In genomic region chr8:120231870-120232269, GRCm38 (mm10) we compare ENCODE assay signal across 8 mouse cellular contexts. TPM values are rescaled to one million over a fixed set of nuclear protein-coding genes. Genes with fewer than 3 reads are reported as not detected.
DNase-seq lines count a peak whose midpoint lies in the region; ATAC-seq and TF ChIP-seq lines count a peak whose summit lies in the region.

No protein-coding gene starts in this region.

- H3K4me2 ChIP-seq in liver, embryonic 11.5 days = peak overlapping the region; percentile 81
- H3K4me2 ChIP-seq in liver, postnatal 0 days (ENCODE audit: low read depth, low read length) = no peak overlapping the region
- peak overlapping the region; percentile 82 for H3K4me2 ChIP-seq in forebrain, postnatal 0 days (ENCODE audit: low read depth)
- peak overlapping the region; percentile 97 for H3K4me2 ChIP-seq in intestine, embryonic 16.5 days (ENCODE audit: low read depth, low read length)

- WGBS in liver, embryonic 11.5 days = 76% methylated on average over 3 of the region's 3 CpGs
- WGBS in liver, postnatal 0 days (ENCODE audit: insufficient replicate concordance) = 80% methylated on average over 3 of the region's 3 CpGs
- 66% methylated on average over 3 of the region's 3 CpGs for WGBS in forebrain, postnatal 0 days
- WGBS in intestine, embryonic 16.5 days = 63% methylated on average over 3 of the region's 3 CpGs

- no peak overlapping the region for H3K9ac ChIP-seq in liver, embryonic 11.5 days (ENCODE audit: low read depth, low read length)
- H3K9ac ChIP-seq in liver, postnatal 0 days (replicated peaks) = no peak overlapping the region
- no peak overlapping the region for H3K9ac ChIP-seq in forebrain, postnatal 0 days
- peak overlapping the region; percentile 48 for H3K9ac ChIP-seq in intestine, embryonic 16.5 days (ENCODE audit: low read depth, low read length)

- no peak for TF ChIP-seq CTCF in liver, postnatal 0 days (IDR thresholded peaks at IDR 0.05; ENCODE audit: low read depth)
- TF ChIP-seq CTCF in forebrain, postnatal 0 days (IDR thresholded peaks at IDR 0.05; ENCODE audit: low read depth) = no peak

- TF ChIP-seq EP300 in liver, postnatal 0 days (IDR thresholded peaks at IDR 0.05; ENCODE audit: low read depth) = no peak

- H3K4me3 ChIP-seq in liver, embryonic 11.5 days (ENCODE audit: low read depth, low read length) = no peak overlapping the region
- no peak overlapping the region for H3K4me3 ChIP-seq in liver, postnatal 0 days (ENCODE audit: low read depth, low read length)
- H3K4me3 ChIP-seq in forebrain, postnatal 0 days (ENCODE audit: low read depth, low read length) = peak overlapping the region; percentile 19; the same call in 1 of the 2 replicates
- H3K4me3 ChIP-seq in intestine, embryonic 16.5 days (ENCODE audit: low read length) = peak overlapping the region; percentile 65

- ATAC-seq in liver, embryonic 11.5 days (replicated peaks; ENCODE audit: low FRiP score) = no peak
- ATAC-seq in liver, postnatal 0 days = no peak
- no peak for ATAC-seq in forebrain, postnatal 0 days
- ATAC-seq in intestine, embryonic 16.5 days = no peak

- H3K36me3 ChIP-seq in liver, embryonic 11.5 days (ENCODE audit: control insufficient read depth, insufficient read depth, low read length) = 0 out of 2 replicates have a peak, but pooled peaks cover 2% of the 10 kb centered on the region
- no peaks in the 10 kb centered on the region for H3K36me3 ChIP-seq in liver, postnatal 0 days (replicated peaks; ENCODE audit: insufficient read depth, low read length)
- no peaks in the 10 kb centered on the region for H3K36me3 ChIP-seq in forebrain, postnatal 0 days (ENCODE audit: insufficient read depth)
- no peaks in the 10 kb centered on the region for H3K36me3 ChIP-seq in intestine, embryonic 16.5 days (ENCODE audit: control insufficient read depth, insufficient read depth, low read length)

- peaks cover 45% of the 10 kb centered on the region for H3K4me1 ChIP-seq in liver, embryonic 11.5 days (replicated peaks; ENCODE audit: control insufficient read depth, insufficient read depth, low read length)
- peaks cover 11% of the 10 kb centered on the region for H3K4me1 ChIP-seq in liver, postnatal 0 days (ENCODE audit: insufficient read depth)
- H3K4me1 ChIP-seq in forebrain, postnatal 0 days (ENCODE audit: insufficient read depth) = peaks cover 9% of the 10 kb centered on the region; the same call in 1 of the 2 replicates
- peaks cover 72% of the 10 kb centered on the region for H3K4me1 ChIP-seq in intestine, embryonic 16.5 days (ENCODE audit: control insufficient read depth, insufficient read depth, low read length)

- H3K9me3 ChIP-seq in liver, embryonic 11.5 days (ENCODE audit: control insufficient read depth, low read length) = no peaks in the 10 kb centered on the region
- H3K9me3 ChIP-seq in liver, postnatal 0 days (ENCODE audit: low read length) = no peaks in the 10 kb centered on the region
- no peaks in the 10 kb centered on the region for H3K9me3 ChIP-seq in forebrain, postnatal 0 days (ENCODE audit: low read length)
- no peaks in the 10 kb centered on the region for H3K9me3 ChIP-seq in intestine, embryonic 16.5 days (ENCODE audit: control insufficient read depth, low read length)

- peaks cover 54% of the 10 kb centered on the region for H3K27me3 ChIP-seq in liver, embryonic 11.5 days (replicated peaks; ENCODE audit: control insufficient read depth, insufficient read depth, low read length)
- peaks cover 46% of the 10 kb centered on the region for H3K27me3 ChIP-seq in liver, postnatal 0 days (ENCODE audit: insufficient read depth, low read length)
- no peaks in the 10 kb centered on the region; the same call in 1 of the 2 replicates for H3K27me3 ChIP-seq in forebrain, postnatal 0 days (ENCODE audit: insufficient read depth, low read length)
- H3K27me3 ChIP-seq in intestine, embryonic 16.5 days (replicated peaks; ENCODE audit: control insufficient read depth, insufficient read depth, low read length) = peaks cover 21% of the 10 kb centered on the region; the same call in 1 of the 2 replicates

- no peak overlapping the region for H3K27ac ChIP-seq in liver, embryonic 11.5 days (ENCODE audit: low read depth, low read length)
- no peak overlapping the region for H3K27ac ChIP-seq in liver, postnatal 0 days (ENCODE audit: low read depth)
- no peak overlapping the region for H3K27ac ChIP-seq in forebrain, postnatal 0 days (ENCODE audit: low read depth, low read length)
- no peak overlapping the region; the same call in 1 of the 2 replicates for H3K27ac ChIP-seq in intestine, embryonic 16.5 days (ENCODE audit: low read length)

- no peak for DNase-seq in liver, embryonic 11.5 days (ENCODE audit: low spot score)
- no peak for DNase-seq in liver, postnatal 0 days
- no peak for DNase-seq in forebrain, postnatal 0 days
- peak; percentile 69 for DNase-seq in skeletal muscle tissue, adult 2 months (ENCODE audit: low read depth, low spot score)
- no peak for DNase-seq in layer of hippocampus, adult 9-10 months (ENCODE audit: low spot score)
- DNase-seq in adrenal gland, adult 18-20 months (ENCODE audit: low spot score in 2 of 2) = no peak
- no peak for DNase-seq in adrenal gland, postnatal 4 days (ENCODE audit: low spot score in 2 of 2)

RNA-seq across cellular contexts. Expression of gene Gse1, which starts 3.6 kb away (rescaled TPM):
- polyA plus RNA-seq in liver, embryonic 11.5 days (2014; fragmentation: Nextera tagmentation; extraction: Ambion mirVana) = 23.1 and 25.3 TPM in 2 replicates
- 7.1 and 7.7 TPM in 2 replicates for polyA plus RNA-seq in liver, postnatal 0 days (2015; fragmentation: Nextera tagmentation; extraction: Ambion mirVana)
- 24.2 and 48.2 TPM in 2 replicates for total RNA-seq in forebrain, postnatal 0 days (2014; rRNA removed)
- polyA plus RNA-seq in forebrain, postnatal 0 days (2015; fragmentation: Nextera tagmentation; extraction: Ambion mirVana) = 10.5 and 15.9 TPM in 2 replicates
- 7.3 and 8.3 TPM in 2 replicates for polyA plus RNA-seq in intestine, embryonic 16.5 days (2015; fragmentation: Nextera tagmentation; extraction: Ambion mirVana)
- total RNA-seq in adrenal gland, adult 18-20 months (2021) = 10 to 100 TPM; 23.9 to 24.1 TPM
- total RNA-seq in adrenal gland, postnatal 4 days (2021) = 10 to 100 TPM; 58.1 to 60.7 TPM

RNA-seq across cellular contexts. Expression of gene Fam92b, which starts 54.6 kb away (rescaled TPM):
- 0.27 TPM in 1 of 2 replicates, not detected in the other for polyA plus RNA-seq in liver, embryonic 11.5 days (2014; fragmentation: Nextera tagmentation; extraction: Ambion mirVana)
- not detected in 2 replicates for polyA plus RNA-seq in liver, postnatal 0 days (2015; fragmentation: Nextera tagmentation; extraction: Ambion mirVana)
- 1.2 and 2.1 TPM in 2 replicates for total RNA-seq in forebrain, postnatal 0 days (2014; rRNA removed)
- polyA plus RNA-seq in forebrain, postnatal 0 days (2015; fragmentation: Nextera tagmentation; extraction: Ambion mirVana) = 1.1 and 1.6 TPM in 2 replicates
- 0.55 and 0.67 TPM in 2 replicates for polyA plus RNA-seq in intestine, embryonic 16.5 days (2015; fragmentation: Nextera tagmentation; extraction: Ambion mirVana)
- 1 to 10 TPM in 1 of 2 experiments, under 1 TPM in 1; 0.70 to 1.6 TPM for total RNA-seq in adrenal gland, adult 18-20 months (2021)
- total RNA-seq in adrenal gland, postnatal 4 days (2021) = 1 to 10 TPM; 1.6 to 2.3 TPM

Comparison
In these comparisons a context has a peak if more than half of its experiments do, and no peak if none do; other contexts are left out.
1. H3K4me3 ChIP-seq: peak in forebrain, postnatal 0 days (single experiment) and intestine, embryonic 16.5 days (single experiment); none in liver, embryonic 11.5 days (single experiment) and liver, postnatal 0 days (single experiment).